Mouse (Mus musculus) left cerebral cortex, adult 2 months (tissue): Measurements from ENCODE around the gene Figla. TPM values are rescaled to one million over a fixed set of nuclear protein-coding genes. Genes with fewer than 3 reads are reported as not detected.
A peak's percentile ranks its signal among the peaks of the same experiment; 100 is the strongest.

ENCODE experiments used
- DNase-seq, 2 experiments: peaks; one replicate each; pipeline ENCODE4 v3.0.0; 2021 to 2022; ENCODE audit warnings: low spot score in 2 of 2, mixed read lengths in 1 of 2; ENCODE audit errors: extremely low spot score in 1 of 2
- H3K27ac ChIP-seq: fragments of 200-600 bp; 2 replicates; pipeline ENCODE4 v1.8.1; 2022
- H3K4me3 ChIP-seq: fragments of 200-600 bp; 2 replicates; pipeline ENCODE4 v1.8.1; 2022
- CTCF ChIP-seq: fragments of 200-600 bp; IDR thresholded peaks from 2 replicates; pipeline ENCODE4 v1.8.1; 2022; ENCODE audit warnings: antibody characterized with exemption, mild to moderate bottlenecking, moderate library complexity
- intact Hi-C: fragments of 180-260 bp; cut with DNase I; formaldehyde crosslinking; loops from one replicate; pipeline ENCODE4 v1.15.1; 2025
- total RNA-seq, 2 experiments: library from RNA; stranded (reverse); gene quantifications; 2 replicates each; pipeline ENCODE4 v1.2.3; 2021

The Figla gene
- total RNA-seq, 2 experiments from 2014 or later: not detected

GRCm38 (mm10) chr6:86031527-86031926, 15.6 kb downstream of the Figla start:
- H3K27ac ChIP-seq: peak overlapping the region; percentile 99

GRCm38 (mm10) chr6:86033635-86034034, 17.7 kb downstream of the Figla start:
- intact Hi-C loops: no loop called here
- TF ChIP-seq CTCF: no peak
- no peak for DNase-seq
- no peak overlapping the region; the same call in 1 of the 2 replicates for H3K27ac ChIP-seq
- H3K4me3 ChIP-seq: no peak overlapping the region

More at GRCm38 (mm10) chr6:86031527-86031926, 15.6 kb downstream of the Figla start:
- DNase-seq: no peak
- no peak for TF ChIP-seq CTCF
- peak overlapping the region; percentile 78 for H3K4me3 ChIP-seq
- intact Hi-C loops: no loop called here

DNA sequence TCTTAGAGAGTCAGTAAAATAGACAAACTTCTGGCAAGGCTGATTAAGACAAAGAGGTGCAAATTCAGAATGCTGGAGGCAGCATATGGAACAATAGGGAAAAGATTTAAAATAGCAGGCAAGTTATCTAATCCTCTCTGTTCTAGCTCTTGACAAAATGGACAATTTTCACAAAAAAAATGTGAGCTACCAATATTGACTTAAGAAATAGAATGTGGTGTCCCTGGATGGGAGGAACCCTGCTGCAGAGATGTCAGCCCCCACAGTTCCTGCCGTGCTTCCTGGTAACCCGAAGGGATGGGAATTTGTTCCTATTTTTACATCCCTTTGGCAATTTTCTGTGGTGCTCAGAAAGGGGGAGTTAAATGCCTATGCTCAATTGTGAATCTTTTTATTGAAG, 22.9 kb downstream of the Figla start:
- H3K27ac ChIP-seq: peak overlapping the region; percentile 87
- TF ChIP-seq CTCF: no peak
- DNase-seq: no peak
- intact Hi-C loops: loop anchor here (2.0 kb wide), 2 partner anchors 26 to 58 kb away; no protein-coding TSS in a partner anchor
- H3K4me3 ChIP-seq: no peak overlapping the region

GRCm38 (mm10) chr6:86040140-86040539, 24.2 kb downstream of the Figla start:
- TF ChIP-seq CTCF: no peak
- no peak for DNase-seq
- H3K4me3 ChIP-seq: no peak overlapping the region
- intact Hi-C loops: no loop called here
- peak overlapping the region; percentile 87 for H3K27ac ChIP-seq

DNA sequence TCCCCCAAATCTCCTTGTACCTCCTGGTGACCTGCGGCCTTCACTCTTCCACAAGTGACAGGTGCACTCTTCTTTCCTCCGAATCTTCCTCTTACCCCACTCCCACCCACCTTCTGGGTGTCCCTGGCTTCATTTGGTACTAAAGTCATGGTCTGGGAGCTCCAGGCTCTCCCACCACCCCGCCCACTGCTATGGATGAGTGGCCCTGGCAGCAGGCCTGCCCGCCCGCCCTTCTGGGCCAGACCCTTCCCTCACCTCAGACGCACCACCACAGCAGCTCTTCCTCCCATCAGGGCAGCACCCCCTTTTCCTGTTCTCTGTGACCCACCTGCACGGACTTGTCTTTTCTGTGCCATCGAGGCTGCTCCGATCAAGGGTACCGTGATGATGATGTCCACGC, 31.5 kb downstream of the Figla start:
- Histone ChIP-seq H3K27ac (peak overlapping the region; percentile 63), H3K4me3 (no peak overlapping the region)
- no peak for TF ChIP-seq CTCF
- intact Hi-C loops: no loop called here
- no peak for DNase-seq

GRCm38 (mm10) chr6:86048509-86048908, 32.5 kb downstream of the Figla start:
- no peak overlapping the region for H3K4me3 ChIP-seq
- peak overlapping the region; percentile 63 for H3K27ac ChIP-seq
- TF ChIP-seq CTCF: no peak
- intact Hi-C loops: loop anchor here (2.0 kb wide), 2 partner anchors 18 to 38 kb away; no protein-coding TSS in a partner anchor
- peak; percentile 77 to 81 for DNase-seq

DNA sequence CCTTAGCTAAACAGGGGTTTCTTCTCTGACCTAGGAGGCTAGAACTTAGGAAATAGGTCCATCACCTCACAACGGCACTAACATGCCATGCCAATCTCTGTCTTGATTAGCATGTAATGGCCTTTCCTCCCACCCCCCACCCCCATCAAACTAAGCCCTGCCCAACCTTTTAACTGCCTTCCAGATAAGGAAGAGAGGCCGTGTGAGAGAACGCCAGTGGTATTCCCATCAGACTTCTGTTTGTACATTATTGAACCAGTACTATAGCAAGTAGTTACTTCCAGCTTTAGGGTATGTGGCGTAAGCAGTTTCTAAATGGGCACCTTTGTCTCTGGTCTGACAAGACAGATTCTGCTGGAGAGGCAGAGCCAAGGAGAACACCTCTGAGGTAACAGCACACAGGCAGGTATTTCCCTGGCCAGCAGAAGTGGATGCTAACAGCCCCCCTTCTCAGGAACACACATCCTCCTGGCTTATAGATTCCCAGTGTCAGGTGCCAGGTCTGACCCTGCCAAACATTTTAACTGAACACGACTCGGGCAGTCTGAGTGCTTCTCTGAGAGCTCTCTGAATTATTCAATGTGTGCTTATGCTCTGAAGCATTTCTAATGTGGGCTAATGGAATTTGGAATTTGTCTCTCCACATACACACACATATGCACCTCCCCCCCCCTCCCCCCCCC, 34.8 kb downstream of the Figla start:
- H3K4me3 ChIP-seq: no peak overlapping the region
- intact Hi-C loops: no loop called here
- no peak for DNase-seq
- TF ChIP-seq CTCF: no peak
- peak overlapping the region; percentile 76 for H3K27ac ChIP-seq

- no peak for DNase-seq
- no peak for TF ChIP-seq CTCF
- Histone ChIP-seq H3K27ac (peak overlapping the region; percentile 60), H3K4me3 (no peak overlapping the region)
- intact Hi-C loops: no loop called here
Observed at GRCm38 (mm10) chr6:86052032-86052459, 36.1 kb downstream of the Figla start.

DNA sequence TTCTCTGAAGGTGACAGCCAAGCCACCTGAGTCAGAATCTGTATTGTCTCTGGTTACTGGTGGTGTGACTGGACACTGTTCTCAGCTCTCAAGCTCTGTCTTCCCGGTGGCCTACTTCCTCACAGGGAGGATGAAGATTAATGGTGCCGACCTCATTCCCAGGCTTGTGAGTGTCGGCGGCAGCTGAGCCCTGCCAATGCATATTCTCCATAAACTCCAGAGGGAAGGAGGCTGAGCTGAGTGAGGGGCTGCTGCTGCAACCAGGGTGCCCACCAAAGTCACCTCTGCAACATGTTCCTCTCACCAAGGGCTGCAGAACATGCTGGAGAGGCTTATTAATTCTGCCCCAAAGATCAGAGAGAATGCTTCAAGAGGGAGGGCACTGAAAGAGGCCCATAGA, 36.6 kb downstream of the Figla start:
- no peak for TF ChIP-seq CTCF
- Histone ChIP-seq H3K4me3 (no peak overlapping the region), H3K27ac (peak overlapping the region; percentile 60)
- intact Hi-C loops: no loop called here
- no peak for DNase-seq

GRCm38 (mm10) chr6:86053099-86053498, 37.1 kb downstream of the Figla start:
- no peak overlapping the region for H3K4me3 ChIP-seq
- H3K27ac ChIP-seq: peak overlapping the region; percentile 60
- intact Hi-C loops: no loop called here

GRCm38 (mm10) chr6:86053594-86053993, 37.6 kb downstream of the Figla start:
- Histone ChIP-seq H3K27ac (peak overlapping the region; percentile 60), H3K4me3 (no peak overlapping the region)
- TF ChIP-seq CTCF: no peak
- intact Hi-C loops: no loop called here
- DNase-seq: no peak

More at GRCm38 (mm10) chr6:86053099-86053498, 37.1 kb downstream of the Figla start:
- no peak for TF ChIP-seq CTCF
- DNase-seq: no peak

- no peak for DNase-seq
- intact Hi-C loops: no loop called here
- Histone ChIP-seq H3K27ac (peak overlapping the region; percentile 71), H3K4me3 (no peak overlapping the region)
- TF ChIP-seq CTCF: no peak
Observed at GRCm38 (mm10) chr6:86058475-86058874, 42.5 kb downstream of the Figla start.
